Comparison of ENCODE assay signal across 35 mouse cellular contexts in the genomic region with DNA sequence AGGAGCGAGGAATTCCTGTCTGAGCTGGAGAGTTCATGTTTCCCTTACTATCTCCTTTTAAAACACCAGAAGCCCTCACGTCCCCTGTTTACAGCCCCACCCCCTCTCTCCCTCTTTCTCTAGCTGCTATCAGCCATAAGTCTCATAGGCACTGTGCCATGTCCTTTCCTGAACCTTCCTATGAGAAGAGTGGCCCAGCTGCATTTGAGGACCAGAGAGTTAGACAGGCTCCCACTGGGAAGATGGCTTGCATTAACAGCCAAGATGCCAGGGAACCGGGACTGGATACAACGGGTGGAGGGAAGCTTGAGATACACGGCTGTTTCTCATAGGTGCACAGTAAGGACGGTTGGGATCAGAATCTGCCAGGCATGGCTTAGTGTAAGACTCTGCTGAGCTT. TPM values are rescaled to one million over a fixed set of nuclear protein-coding genes. Genes with fewer than 3 reads are reported as not detected.
"Had no signal": no experiment of that assay in that cellular context is flagged by ENCODE, and none has a peak within 500 bp of the region (broad histone marks: within the 10 kb centered on the region; RNA-seq: fewer than 3 reads in every experiment).

No protein-coding gene starts in this region.

- H3K27ac ChIP-seq: embryonic facial prominence, embryonic 10.5 days; embryonic facial prominence, embryonic 12.5 days; embryonic facial prominence, embryonic 13.5 days; embryonic facial prominence, embryonic 15.5 days; forebrain, embryonic 10.5 days; forebrain, embryonic 12.5 days; forebrain, embryonic 13.5 days; forebrain, embryonic 15.5 days; gastrocnemius, adult 2 months; heart, adult 2 months had no signal

- DNase-seq: cerebellum, adult 8-10 months; cerebellum, adult 9-10 months; cerebellum, adult 9-11 months; cerebellum, postnatal 25 days; cerebellum, postnatal 36 days; embryo, embryonic 11 days; forebrain, postnatal 0 days; gastrocnemius, adult 2 months; gastrocnemius, postnatal 10 days; gastrocnemius, postnatal 14 days; gastrocnemius, postnatal 25 days; gastrocnemius, postnatal 36 days; heart, adult 11 months; heart, adult 18-20 months; heart, adult 2 months had no signal

- H3K9me3 ChIP-seq: embryonic facial prominence, embryonic 10.5 days; embryonic facial prominence, embryonic 12.5 days; embryonic facial prominence, embryonic 13.5 days; embryonic facial prominence, embryonic 15.5 days; forebrain, embryonic 10.5 days; forebrain, embryonic 12.5 days; forebrain, embryonic 13.5 days; forebrain, embryonic 15.5 days had no signal

- ATAC-seq: forebrain, embryonic 13.5 days; forebrain, embryonic 14.5 days; forebrain, embryonic 15.5 days; forebrain, embryonic 16.5 days; forebrain, postnatal 0 days had no signal

- H3K4me2 ChIP-seq: embryonic facial prominence, embryonic 12.5 days; embryonic facial prominence, embryonic 13.5 days; embryonic facial prominence, embryonic 15.5 days; forebrain, embryonic 12.5 days; forebrain, embryonic 13.5 days; forebrain, embryonic 15.5 days had no signal

- H3K4me3 ChIP-seq: embryonic facial prominence, embryonic 10.5 days; embryonic facial prominence, embryonic 12.5 days; embryonic facial prominence, embryonic 13.5 days; embryonic facial prominence, embryonic 15.5 days; erythroblast, embryonic 14.5 days; forebrain, embryonic 10.5 days; forebrain, embryonic 12.5 days; forebrain, embryonic 13.5 days; forebrain, embryonic 15.5 days; gastrocnemius, adult 2 months; heart, adult 2 months had no signal

- H3K9ac ChIP-seq: embryonic facial prominence, embryonic 12.5 days; embryonic facial prominence, embryonic 13.5 days; embryonic facial prominence, embryonic 15.5 days; forebrain, embryonic 12.5 days; forebrain, embryonic 13.5 days; forebrain, embryonic 15.5 days; forebrain, postnatal 0 days had no signal

- H3K27me3 ChIP-seq: embryonic facial prominence, embryonic 12.5 days; embryonic facial prominence, embryonic 13.5 days; embryonic facial prominence, embryonic 15.5 days; forebrain, embryonic 12.5 days; forebrain, embryonic 13.5 days; forebrain, embryonic 15.5 days had no signal

- H3K36me3 ChIP-seq: embryonic facial prominence, embryonic 10.5 days; embryonic facial prominence, embryonic 12.5 days; embryonic facial prominence, embryonic 13.5 days; embryonic facial prominence, embryonic 15.5 days; forebrain, embryonic 10.5 days; forebrain, embryonic 12.5 days; forebrain, embryonic 15.5 days had no signal

- H3K4me1 ChIP-seq: embryonic facial prominence, embryonic 12.5 days; embryonic facial prominence, embryonic 15.5 days; forebrain, embryonic 10.5 days; forebrain, embryonic 12.5 days; forebrain, embryonic 13.5 days; forebrain, embryonic 15.5 days had no signal

RNA-seq across cellular contexts. Expression of gene Nme9, which starts 13.6 kb away (rescaled TPM):
- total RNA-seq: common myeloid progenitor, adult 5-6 weeks; gastrocnemius, adult 18-20 months; gastrocnemius, adult 2 months; gastrocnemius, adult 8-10 months; gastrocnemius, postnatal 10 days; gastrocnemius, postnatal 14 days; gastrocnemius, postnatal 25 days; gastrocnemius, postnatal 36 days; gastrocnemius, postnatal 4 days; granulocyte monocyte progenitor cell, adult 5-6 weeks; heart, adult 2 months; heart, adult 8-10 months had no signal
- polyA plus RNA-seq: embryonic facial prominence, embryonic 10.5 days; embryonic facial prominence, embryonic 11.5 days; embryonic facial prominence, embryonic 12.5 days; embryonic facial prominence, embryonic 13.5 days; erythroblast, embryonic 14.5 days; forebrain, embryonic 10.5 days; forebrain, embryonic 11.5 days; frontal cortex, adult 2 months had no signal

RNA-seq across cellular contexts. Expression of gene Mras, which starts 27.7 kb away (rescaled TPM):
- polyA plus RNA-seq: erythroblast, embryonic 14.5 days had no signal
